Mouse (Mus musculus): ENCODE data around the gene Noxred1. TPM values are rescaled to one million over a fixed set of nuclear protein-coding genes. Genes with fewer than 3 reads are reported as not detected.

Noxred1 gene
- total and polyA plus RNA-seq, 3 experiments, result 0.17 to 0.19 TPM; not detected in 1

- TF ChIP-seq MAZ (IDR thresholded peaks at IDR 0.05; ENCODE audit: low read depth, low read length) (no peak), MXI1 (IDR thresholded peaks at IDR 0.05; ENCODE audit: low read depth, low read length) (peak; percentile 22; the same call in 1 of the 2 replicates), ETS1 (IDR thresholded peaks at IDR 0.05; ENCODE audit: low read depth, low read length) (no peak)
Observed at GRCm38 (mm10) chr12:87199206-87199972, 39.1 kb downstream of the Noxred1 start, which contains the start of gene Samd15 (continued).

GRCm38 (mm10) chr12:87198792-87199191, 39.7 kb downstream of the Noxred1 start:
- no peak for TF ChIP-seq TCF12 (IDR thresholded peaks at IDR 0.05; ENCODE audit: low read depth, low read length)
- TF ChIP-seq MYC (IDR thresholded peaks at IDR 0.05; ENCODE audit: low read depth, low read length), result no peak
- no peak overlapping the region for H3K27ac ChIP-seq (ENCODE audit: control insufficient read depth, low read depth, low read length)
- H3K27me3 ChIP-seq (ENCODE audit: control insufficient read depth in 1 of 2, insufficient read depth in 2 of 2, low read length in 2 of 2), result no peaks in the 10 kb centered on the region
- peak overlapping the region; percentile 94 for H3K9ac ChIP-seq (ENCODE audit: control insufficient read depth, low read depth, low read length, poor library complexity, severe bottlenecking)
- peaks cover 0 to 19% of the 10 kb centered on the region in 2 experiments; a peak in 2 of 4 replicates for H3K36me3 ChIP-seq (ENCODE audit: control insufficient read depth in 1 of 2, insufficient read depth in 2 of 2, low read length in 2 of 2)
- peaks cover 7 to 11% of the 10 kb centered on the region in 2 experiments for H3K4me1 ChIP-seq (ENCODE audit: control insufficient read depth in 1 of 2, insufficient read depth in 2 of 2, low read length in 2 of 2)
- peak overlapping the region; percentile 73 to 94 for H3K4me3 ChIP-seq (ENCODE audit: control insufficient read depth in 1 of 2, insufficient read depth in 1 of 2, low read depth in 2 of 2, low read length in 2 of 2)
- H3K79me2 ChIP-seq (ENCODE audit: control insufficient read depth, insufficient read depth, low read length, poor library complexity), result peaks cover 15% of the 10 kb centered on the region
- no peak for DNase-seq (ENCODE audit: low read depth, low spot score)
- H3K9me3 ChIP-seq (replicated peaks; ENCODE audit: insufficient read depth, low read length), result no peaks in the 10 kb centered on the region

- Histone ChIP-seq H3K79me2 (ENCODE audit: control insufficient read depth, insufficient read depth, low read length, poor library complexity) (peaks cover 17% of the 10 kb centered on the region), H3K27me3 (ENCODE audit: control insufficient read depth in 1 of 2, insufficient read depth in 2 of 2, low read length in 2 of 2) (no peaks in the 10 kb centered on the region), H3K27ac (ENCODE audit: control insufficient read depth, low read depth, low read length) (no peak overlapping the region), H3K4me3 (ENCODE audit: control insufficient read depth in 1 of 2, insufficient read depth in 1 of 2, low read depth in 2 of 2, low read length in 2 of 2) (no peak overlapping the region), H3K36me3 (ENCODE audit: control insufficient read depth in 1 of 2, insufficient read depth in 2 of 2, low read length in 2 of 2) (peaks cover 0 to 29% of the 10 kb centered on the region in 2 experiments; a peak in 2 of 4 replicates), H3K9me3 (replicated peaks; ENCODE audit: insufficient read depth, low read length) (no peaks in the 10 kb centered on the region), H3K9ac (ENCODE audit: control insufficient read depth, low read depth, low read length, poor library complexity, severe bottlenecking) (no peak overlapping the region), H3K4me1 (ENCODE audit: control insufficient read depth in 1 of 2, insufficient read depth in 2 of 2, low read length in 2 of 2) (peaks cover 10 to 26% of the 10 kb centered on the region in 2 experiments)
- no peak for DNase-seq (ENCODE audit: low read depth, low spot score)
- TF ChIP-seq POLR2A (IDR thresholded peaks at IDR 0.05; ENCODE audit: control insufficient read depth in 1 of 2, insufficient read depth in 1 of 2, low read depth in 1 of 2, low read length in 2 of 2, poor library complexity in 1 of 2) (no peak), CHD1 (IDR thresholded peaks at IDR 0.05; ENCODE audit: low read depth, low read length) (no peak), TAL1 (IDR thresholded peaks at IDR 0.05; ENCODE audit: low read length) (no peak), TBP (IDR thresholded peaks at IDR 0.05; ENCODE audit: low read depth, low read length) (no peak), ZNF384 (IDR thresholded peaks at IDR 0.05; ENCODE audit: low read depth, low read length) (0 out of 2 replicates have a peak, but pooled peaks have one; percentile 41)
Observed at GRCm38 (mm10) chr12:87196310-87196709, 42.2 kb downstream of the Noxred1 start.

GRCm38 (mm10) chr12:87195069-87195468, 43.5 kb downstream of the Noxred1 start:
- peaks cover 17% of the 10 kb centered on the region for H3K79me2 ChIP-seq (ENCODE audit: control insufficient read depth, insufficient read depth, low read length, poor library complexity)
- no peaks in the 10 kb centered on the region for H3K9me3 ChIP-seq (replicated peaks; ENCODE audit: insufficient read depth, low read length)
- no peak for DNase-seq (ENCODE audit: low read depth, low spot score)
- no peak overlapping the region for H3K4me3 ChIP-seq (ENCODE audit: control insufficient read depth in 1 of 2, insufficient read depth in 1 of 2, low read depth in 2 of 2, low read length in 2 of 2)
- H3K27ac ChIP-seq (ENCODE audit: control insufficient read depth, low read depth, low read length), result no peak overlapping the region
- peaks cover 12 to 31% of the 10 kb centered on the region in 2 experiments for H3K4me1 ChIP-seq (ENCODE audit: control insufficient read depth in 1 of 2, insufficient read depth in 2 of 2, low read length in 2 of 2)
- H3K36me3 ChIP-seq (ENCODE audit: control insufficient read depth in 1 of 2, insufficient read depth in 2 of 2, low read length in 2 of 2), result peaks cover 0 to 29% of the 10 kb centered on the region in 2 experiments; a peak in 2 of 4 replicates
- TF ChIP-seq NELFE (IDR thresholded peaks at IDR 0.05; ENCODE audit: low read depth, low read length) (no peak), MXI1 (IDR thresholded peaks at IDR 0.05; ENCODE audit: low read depth, low read length) (no peak), ZMIZ1 (IDR thresholded peaks at IDR 0.05; ENCODE audit: low read depth, low read length) (no peak), E2F4 (IDR thresholded peaks at IDR 0.05; ENCODE audit: borderline replicate concordance, low read depth, low read length) (no peak)
- no peak overlapping the region for H3K9ac ChIP-seq (ENCODE audit: control insufficient read depth, low read depth, low read length, poor library complexity, severe bottlenecking)
- H3K27me3 ChIP-seq (ENCODE audit: control insufficient read depth in 1 of 2, insufficient read depth in 2 of 2, low read length in 2 of 2), result no peaks in the 10 kb centered on the region
